ENCODE assay signal across 16 mouse cellular contexts in genomic region chr7:47158451-47158850, GRCm38 (mm10).
"Had no signal": no experiment of that assay in that cellular context is flagged by ENCODE, and none has a peak within 500 bp of the region (broad histone marks: within the 10 kb centered on the region; RNA-seq: fewer than 3 reads in every experiment).

No protein-coding gene starts in this region.

- DNase-seq: gastrocnemius, adult 2 months; gastrocnemius, postnatal 10 days; gastrocnemius, postnatal 25 days; heart, adult 11 months; heart, adult 2 months; heart, postnatal 14 days; heart, postnatal 36 days; kidney, adult 11 months; kidney, adult 2 months; kidney, adult 9 months; kidney, postnatal 14 days; kidney, postnatal 36 days; layer of hippocampus, adult 9-11 months; layer of hippocampus, postnatal 36 days; left cerebral cortex, postnatal 4 days; lung, adult 18-20 months had no signal
